Mouse (Mus musculus) lung, postnatal 36 days (tissue): Measurements from ENCODE around the gene Vmn1r75.

ENCODE experiments used
- DNase-seq: peaks from one replicate; pipeline ENCODE4 v3.0.0; 2022; ENCODE audit warnings: mixed read lengths

The Vmn1r75 gene

GRCm38 (mm10) chr7:11874330-11874729 is at the start of gene Vmn1r75:
Gene Vmn1r75, plus strand, starts transcription at chr7:11874630.
- DNase-seq: no peak

- DNase-seq: no peak
Observed at GRCm38 (mm10) chr7:11833680-11834079, 40.8 kb upstream of the Vmn1r75 start, which contains the start of gene Vmn1r74. Gene Vmn1r74, plus strand, starts transcription at chr7:11833980.
